Mouse (Mus musculus): ENCODE results near the gene 4930426L09Rik.
"Not testable (repeated sequence)": the region's sequence is repeated elsewhere in the genome, so short reads cannot be mapped to it uniquely, and the experiment has no call there.

The 4930426L09Rik gene

DNA sequence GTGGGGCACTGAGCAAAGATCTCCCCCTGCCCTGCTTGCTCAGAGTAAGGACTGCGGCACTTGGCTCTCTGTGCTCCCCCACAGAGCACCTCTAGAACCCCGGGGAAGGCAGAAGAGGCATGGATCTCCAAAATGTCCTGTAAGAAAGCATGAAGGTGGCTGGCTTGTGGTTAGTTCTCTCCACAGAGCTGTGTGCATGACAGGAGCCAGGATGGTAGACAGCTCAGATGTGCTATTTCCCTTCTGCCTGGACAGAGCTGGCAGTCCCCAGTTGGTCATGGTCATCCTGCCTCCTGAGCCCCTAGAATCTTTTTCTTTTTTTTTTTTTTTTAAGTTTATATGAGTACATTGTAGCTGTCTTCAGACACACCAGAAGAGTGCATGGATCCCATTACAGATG is 27.7 kb upstream of the 4930426L09Rik start:
- DNase-seq (ENCODE audit: low spot score in 2 of 2): no peak

- no peak for DNase-seq (ENCODE audit: low spot score in 2 of 2)
Observed at GRCm38 (mm10) chr2:18971564-18971963, 26.6 kb upstream of the 4930426L09Rik start.

DNA sequence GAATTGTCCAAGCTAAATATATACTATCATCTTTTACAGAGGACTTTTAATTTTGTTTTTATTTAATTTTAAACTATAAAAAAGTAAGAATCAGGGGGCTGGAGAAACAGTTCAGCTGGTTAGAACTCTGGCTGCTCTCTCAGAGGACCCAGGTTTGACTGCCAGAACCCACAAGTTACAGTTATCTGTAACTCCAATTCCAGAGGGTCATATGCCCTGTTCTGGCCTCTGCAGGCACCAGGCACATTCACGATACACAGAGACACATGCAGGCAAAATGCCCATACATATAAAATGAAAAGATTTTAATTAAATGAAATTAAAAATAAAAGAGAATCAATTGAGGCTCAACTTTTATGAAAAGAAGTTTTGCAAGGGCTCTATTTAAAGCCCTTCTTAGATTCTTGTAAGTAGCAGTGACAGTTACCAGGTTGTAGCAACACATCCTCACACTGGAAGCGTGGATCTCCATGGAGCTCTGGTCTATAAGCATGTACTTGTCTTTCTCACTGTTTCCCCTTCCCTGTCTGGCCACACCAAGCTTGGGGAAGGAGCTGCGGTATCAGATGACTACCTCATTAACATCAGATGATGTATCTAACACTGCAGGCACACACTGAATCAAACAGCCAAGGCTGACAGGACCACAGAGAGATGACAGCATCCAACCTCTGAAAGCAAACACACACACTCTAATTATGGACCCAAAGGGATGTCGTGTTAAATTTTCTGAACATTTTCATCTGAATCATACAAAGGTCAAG is 23.1 kb upstream of the 4930426L09Rik start:
- no peak for DNase-seq (ENCODE audit: low spot score in 2 of 2)

GRCm38 (mm10) chr2:18976175-18976574 is 22.0 kb upstream of the 4930426L09Rik start:
- no peak for DNase-seq (ENCODE audit: low spot score in 2 of 2)

- no peak for DNase-seq (ENCODE audit: low spot score in 2 of 2)
Observed at GRCm38 (mm10) chr2:18977201-18977805, 20.8 kb upstream of the 4930426L09Rik start.

DNA sequence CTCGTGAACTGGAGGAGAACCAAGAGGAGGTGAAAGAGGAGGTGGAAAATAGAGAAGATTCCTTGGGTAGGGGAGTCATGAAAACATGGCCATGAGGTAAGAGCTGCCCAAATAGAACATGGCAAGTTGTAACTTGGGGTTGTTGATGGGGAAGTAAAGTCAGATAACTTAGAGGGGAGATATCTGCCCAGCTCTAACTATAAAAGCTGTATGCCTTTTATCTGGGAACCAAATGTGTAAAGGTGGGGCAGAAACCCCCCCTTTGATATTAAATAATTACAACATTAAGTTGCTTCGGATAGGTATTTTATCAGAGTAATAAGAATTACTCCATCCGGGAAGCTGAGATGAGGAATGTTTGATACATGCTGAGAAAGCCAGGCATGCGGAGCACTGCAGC is 19.1 kb upstream of the 4930426L09Rik start:
- DNase-seq (ENCODE audit: low spot score in 2 of 2): no peak

GRCm38 (mm10) chr2:18979675-18980074 is 18.5 kb upstream of the 4930426L09Rik start:
- DNase-seq (ENCODE audit: low spot score in 2 of 2): no peak

DNA sequence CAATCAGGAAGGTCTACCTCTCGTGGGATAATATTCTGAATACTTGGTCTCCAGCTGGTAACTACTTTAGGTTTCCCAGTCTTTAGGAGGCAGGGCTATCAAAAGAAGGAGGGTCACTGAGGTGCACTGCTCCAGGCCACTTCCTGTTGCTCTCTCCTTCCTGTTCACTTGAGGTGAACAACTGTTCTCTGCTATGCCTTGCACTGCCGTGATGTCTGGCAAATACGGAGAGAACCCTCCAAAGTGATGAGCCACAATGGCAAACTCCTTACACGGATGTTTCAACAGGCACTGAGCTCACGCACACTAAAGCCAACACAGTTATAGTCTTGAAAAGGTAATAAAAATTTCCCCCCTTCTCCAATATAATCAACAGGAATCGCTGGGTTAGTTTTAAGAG is 15.6 kb upstream of the 4930426L09Rik start:
- no peak for DNase-seq (ENCODE audit: low spot score in 2 of 2)

DNA sequence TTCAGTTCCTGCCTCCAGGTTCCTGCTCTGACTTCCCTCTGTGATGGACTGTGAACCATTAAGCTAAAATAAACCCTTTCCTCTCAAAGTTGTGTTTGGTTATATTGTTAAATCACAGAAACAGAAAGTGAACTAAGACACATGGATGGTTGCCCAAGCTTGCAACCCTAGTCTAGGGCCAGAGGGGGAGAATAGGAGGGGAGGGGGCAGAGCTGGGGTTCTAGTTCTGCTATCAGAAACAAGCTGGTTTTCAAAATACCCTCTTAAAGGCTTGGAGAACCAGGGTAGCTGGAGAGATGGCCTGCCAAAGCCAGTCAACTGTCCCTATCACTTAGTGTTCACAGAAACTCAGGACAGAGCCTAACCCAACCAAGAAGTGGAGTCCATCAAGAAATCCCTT is 14.6 kb upstream of the 4930426L09Rik start:
- no peak for DNase-seq (ENCODE audit: low spot score in 2 of 2)

- peak; percentile 67 to 73 for DNase-seq (ENCODE audit: low spot score in 2 of 2)
Observed at GRCm38 (mm10) chr2:18984095-18984847, 13.9 kb upstream of the 4930426L09Rik start.

DNA sequence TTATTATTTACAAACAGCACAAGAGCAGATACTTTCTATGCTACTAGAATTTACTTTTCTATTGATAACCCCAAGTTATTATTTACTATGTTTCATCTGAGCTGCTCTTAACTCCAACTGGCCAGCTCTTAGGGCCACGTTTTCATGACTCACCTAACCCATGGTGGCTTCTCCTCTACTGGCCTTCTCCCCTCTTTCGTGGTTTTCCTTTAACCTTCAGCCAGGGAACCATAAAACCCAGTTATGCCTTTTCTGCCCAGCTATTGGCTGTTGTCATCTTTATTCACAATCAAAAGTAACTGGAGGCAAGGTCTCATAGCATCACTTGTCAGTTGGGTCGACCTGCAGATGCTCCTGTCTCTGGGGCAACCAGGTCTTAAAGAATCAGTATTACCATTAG is 12.6 kb upstream of the 4930426L09Rik start:
- DNase-seq (ENCODE audit: low spot score in 2 of 2): no peak

DNA sequence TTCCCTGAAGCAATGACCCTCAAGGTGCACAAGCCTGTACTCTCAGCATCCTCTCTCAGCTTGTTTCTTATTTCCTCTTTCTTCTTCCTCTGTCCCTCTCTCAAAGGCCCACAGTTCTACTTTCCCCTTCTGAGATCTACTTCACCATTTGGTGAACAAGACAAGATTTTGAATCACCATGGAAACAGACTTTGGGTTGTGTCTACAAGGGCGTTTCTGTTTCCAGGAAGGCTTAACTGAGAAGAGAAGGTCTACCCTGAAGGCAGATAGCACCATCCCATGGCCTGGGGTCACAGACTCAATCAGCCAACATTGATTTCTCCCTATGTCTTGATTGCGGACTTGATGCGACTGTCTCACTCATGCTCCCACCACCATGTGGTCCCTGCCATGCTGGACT is 9.3 kb upstream of the 4930426L09Rik start:
- no peak for DNase-seq (ENCODE audit: low spot score in 2 of 2)

DNA sequence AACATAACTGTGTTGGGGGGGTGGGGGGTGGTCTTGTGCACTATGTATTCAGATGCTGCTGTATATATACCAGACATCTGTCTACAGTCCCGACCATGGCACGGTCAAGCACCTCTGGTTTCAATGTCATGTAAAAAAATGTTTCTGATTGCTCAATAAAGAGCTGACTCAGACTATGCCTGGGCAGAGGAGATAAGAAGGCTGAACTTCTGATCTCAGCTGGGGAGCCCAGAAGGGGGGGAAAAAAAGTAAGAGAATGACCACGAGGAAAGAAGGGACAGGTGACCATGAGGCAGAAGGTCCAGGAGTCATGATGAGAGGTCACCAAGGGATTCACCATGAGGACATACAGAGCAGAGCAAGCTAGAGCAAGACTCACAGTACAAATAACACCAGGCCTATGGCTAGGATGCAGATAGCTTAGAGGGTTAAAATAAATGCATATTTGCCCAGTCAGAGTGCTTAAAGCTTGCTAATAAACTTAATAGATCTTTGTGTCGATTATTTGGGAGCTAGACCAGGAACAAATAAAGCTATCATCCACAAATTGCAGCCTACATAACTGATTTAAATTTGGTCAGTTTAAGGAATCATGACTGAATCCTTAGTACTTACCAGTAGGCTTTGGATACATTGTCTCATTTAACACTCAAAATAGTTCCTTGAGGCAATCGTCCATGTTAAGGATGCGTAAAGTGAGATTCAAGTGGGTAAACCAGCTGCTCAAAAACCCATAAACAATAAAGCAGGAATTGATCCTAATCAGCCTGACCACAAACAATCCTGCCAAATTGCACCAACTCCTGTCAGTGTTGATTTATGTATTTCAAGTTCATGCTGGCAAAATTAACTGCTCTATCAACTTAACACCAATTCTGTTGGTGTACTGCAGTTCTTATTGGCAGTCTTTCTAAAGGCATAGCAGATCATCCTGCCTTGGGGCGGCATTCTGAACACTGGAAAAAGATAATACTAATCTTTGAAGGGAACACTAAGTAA is 5.3 kb upstream of the 4930426L09Rik start:
- DNase-seq (ENCODE audit: low spot score in 2 of 2): no peak

- peak; percentile 21 to 28 for DNase-seq (ENCODE audit: low spot score in 2 of 2)
Observed at GRCm38 (mm10) chr2:18996451-18997211, 1.5 kb upstream of the 4930426L09Rik start.

GRCm38 (mm10) chr2:18997387-18997971 is 664 bp upstream of the 4930426L09Rik start:
- DNase-seq (ENCODE audit: low spot score in 2 of 2): peak; percentile 36 to 60

DNA sequence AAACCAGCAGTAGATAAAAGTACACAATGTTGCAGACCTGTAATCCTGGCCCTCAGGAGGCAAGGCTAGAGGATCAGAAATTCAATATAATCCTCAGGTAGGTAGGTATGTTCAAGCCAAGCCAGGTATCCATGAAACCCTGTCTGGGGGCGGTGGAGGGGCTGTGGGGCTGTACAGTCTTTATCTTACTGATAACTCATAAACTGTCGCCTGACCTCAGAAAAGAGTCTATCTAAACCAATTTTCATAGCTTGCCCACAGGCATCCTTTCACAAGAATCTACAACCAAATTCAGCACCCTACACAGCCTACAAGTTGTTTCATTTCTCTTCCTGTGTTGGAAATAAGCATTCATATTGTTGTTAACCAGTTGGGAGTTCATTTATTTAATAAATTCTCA is 1.3 kb downstream of the 4930426L09Rik start:
- DNase-seq (ENCODE audit: low spot score in 2 of 2): no peak

GRCm38 (mm10) chr2:19004801-19005200 is 6.7 kb downstream of the 4930426L09Rik start:
- DNase-seq (ENCODE audit: low spot score in 2 of 2): peak; percentile 29 to 47

GRCm38 (mm10) chr2:19006124-19006523 is 8.0 kb downstream of the 4930426L09Rik start:
- DNase-seq (ENCODE audit: low spot score in 2 of 2): no peak

DNA sequence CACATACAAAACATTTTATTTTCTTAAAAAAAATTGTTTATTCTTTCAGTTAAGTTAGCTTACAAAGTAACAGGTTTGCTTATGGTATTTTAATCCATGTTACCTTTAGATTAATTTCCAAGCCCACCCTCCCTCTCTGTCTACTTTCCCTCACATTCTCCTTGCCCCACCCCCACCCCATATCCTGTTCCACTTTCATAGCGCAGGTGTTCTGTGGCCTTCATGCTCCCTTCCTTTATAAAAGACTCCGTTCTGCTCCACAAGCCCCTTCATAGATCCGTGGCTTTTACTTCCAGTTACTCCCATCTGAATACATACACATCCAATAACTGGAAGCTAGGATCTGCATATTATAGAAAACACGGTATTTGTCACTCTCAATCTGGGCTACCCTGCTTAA is 9.4 kb downstream of the 4930426L09Rik start:
- DNase-seq (ENCODE audit: low spot score in 2 of 2): no peak

DNA sequence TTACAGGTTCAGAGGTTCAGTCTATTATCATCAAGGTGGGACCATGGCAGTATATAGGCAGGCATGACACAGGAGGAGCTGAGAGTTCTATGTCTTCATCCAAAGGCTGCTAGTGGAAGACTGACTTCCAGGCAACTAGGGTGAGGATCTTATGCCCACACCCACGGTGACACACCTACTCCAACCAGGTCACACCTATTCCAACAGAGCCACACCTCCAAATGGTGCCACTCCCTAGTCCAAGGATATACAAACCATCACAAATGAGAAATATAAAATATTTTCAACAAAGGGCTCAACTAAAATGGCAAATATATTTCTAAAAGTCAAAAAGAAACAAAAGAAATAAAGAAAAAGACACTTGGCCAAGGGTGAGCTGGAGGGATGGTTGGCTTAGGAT is 12.4 kb downstream of the 4930426L09Rik start:
- not testable (repeated sequence) for DNase-seq (ENCODE audit: low spot score in 2 of 2)
